Mouse (Mus musculus): ENCODE measurements at regions not wholly inside any gene's neighbourhood (a gene's known extent, or its start where the extent isn't known, plus 50 kb on each side); places are given as distances from the start of the nearest gene placed in this dataset.

DNA sequence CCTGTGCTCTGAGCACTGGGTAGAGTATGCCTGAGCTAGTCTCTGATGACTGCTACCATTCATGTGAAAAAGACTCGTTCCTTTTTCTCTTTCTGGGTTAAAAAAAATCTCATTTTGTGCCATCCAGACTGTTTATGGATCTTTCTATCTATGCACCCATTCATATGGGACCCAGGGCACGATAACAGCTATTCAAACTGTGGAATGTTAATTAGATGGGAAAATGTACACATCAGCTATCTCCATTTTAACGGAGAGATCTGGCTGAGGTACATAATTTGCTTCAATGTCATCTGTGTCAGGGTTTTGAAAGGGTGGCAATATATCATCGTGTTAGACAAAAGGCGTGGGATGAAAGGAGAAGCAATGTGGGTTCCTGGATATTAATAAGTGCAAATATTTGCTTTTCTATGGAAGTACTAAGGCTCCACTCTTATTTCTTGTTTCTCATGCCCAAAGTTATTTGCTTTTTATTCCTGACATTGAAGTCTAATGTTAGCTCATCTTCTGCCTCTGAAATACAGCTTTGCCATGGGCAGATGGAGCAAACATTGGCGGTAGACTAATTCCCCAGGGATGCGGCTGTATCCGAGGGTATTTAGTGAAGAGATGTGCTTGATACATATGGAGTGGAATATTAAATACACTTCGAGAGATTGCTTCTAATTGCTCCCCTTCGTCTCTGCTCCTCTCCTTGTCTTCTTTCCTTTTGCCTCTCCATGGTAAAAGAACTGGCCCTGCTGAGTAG lies 116.0 kb upstream of the Eif4g2 start:
- no peak for TF ChIP-seq REST (IDR thresholded peaks at IDR 0.05; ENCODE audit: insufficient read depth, insufficient read length)
- no peak for TF ChIP-seq TCF3 (IDR thresholded peaks at IDR 0.05; ENCODE audit: insufficient read length, low read depth)
- TF ChIP-seq E2F4 (IDR thresholded peaks at IDR 0.05; ENCODE audit: insufficient read depth), result no peak
- TF ChIP-seq USF1 (IDR thresholded peaks at IDR 0.05; ENCODE audit: low read depth), result no peak
- TF ChIP-seq CEBPB (IDR thresholded peaks at IDR 0.05; ENCODE audit: insufficient read depth, poor library complexity, severe bottlenecking), result no peak
- no peak for TF ChIP-seq POLR2A (IDR thresholded peaks at IDR 0.05; ENCODE audit: insufficient read length, low read depth)
- no peak for TF ChIP-seq SRF (IDR thresholded peaks at IDR 0.05; ENCODE audit: control insufficient read depth, insufficient read length, low read depth)
- no peak for TF ChIP-seq MYOG (IDR thresholded peaks at IDR 0.05; ENCODE audit: control insufficient read depth in 1 of 3, insufficient read depth in 1 of 3, insufficient read length in 2 of 3, low read depth in 2 of 3)
- TF ChIP-seq TCF12 (IDR thresholded peaks at IDR 0.05; ENCODE audit: insufficient read depth, poor library complexity, severe bottlenecking), result no peak
- TF ChIP-seq MYOD1 (IDR thresholded peaks at IDR 0.05; ENCODE audit: control insufficient read depth in 1 of 3, insufficient read length in 2 of 3, low read depth in 2 of 3), result no peak
- TF ChIP-seq MAX (IDR thresholded peaks at IDR 0.05; ENCODE audit: low read depth), result no peak
- no peak for TF ChIP-seq POLR2AphosphoS2 (IDR thresholded peaks at IDR 0.05; ENCODE audit: insufficient read length, low read depth)
- Histone ChIP-seq H3K27me3 (ENCODE audit: control insufficient read depth, insufficient read depth, insufficient read length) (no peaks in the 10 kb centered on the region), H3K4me2 (ENCODE audit: low read depth) (no peak overlapping the region), H3ac (ENCODE audit: control insufficient read depth, insufficient read length) (no peak overlapping the region), H3K79me2 (ENCODE audit: control insufficient read depth, insufficient read depth) (no peaks in the 10 kb centered on the region), H3K36me3 (ENCODE audit: control insufficient read depth, insufficient read depth) (no peaks in the 10 kb centered on the region), H3K4me3 (no peak overlapping the region)

DNA sequence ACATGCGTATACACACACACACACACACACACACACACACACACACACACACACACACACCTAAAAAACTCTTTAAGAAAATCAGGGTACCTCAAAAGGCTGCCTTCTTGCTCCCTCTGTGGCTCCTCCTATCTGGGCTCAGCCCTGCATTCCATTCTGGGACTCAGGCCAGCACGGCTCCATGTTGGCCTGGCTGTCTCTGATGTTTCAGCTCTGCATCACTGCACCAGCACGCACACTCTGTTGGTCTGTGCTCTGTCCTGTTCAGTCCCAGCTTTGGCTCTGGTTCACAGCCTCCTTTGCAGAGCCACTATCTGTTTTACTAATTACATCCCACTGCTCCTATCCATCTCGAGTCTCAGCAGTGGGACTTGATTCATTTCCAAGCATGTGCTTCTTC lies 108.8 kb upstream of the Eif4g2 start:
- Histone ChIP-seq H3K27me3 (ENCODE audit: control insufficient read depth, insufficient read depth, insufficient read length) (no peaks in the 10 kb centered on the region), H3K4me2 (ENCODE audit: low read depth) (no peak overlapping the region), H3K79me2 (ENCODE audit: control insufficient read depth, insufficient read depth) (no peaks in the 10 kb centered on the region), H3K4me3 (no peak overlapping the region), H3K36me3 (ENCODE audit: control insufficient read depth, insufficient read depth) (no peaks in the 10 kb centered on the region), H3ac (ENCODE audit: control insufficient read depth, insufficient read length) (no peak overlapping the region)
- TF ChIP-seq E2F4 (IDR thresholded peaks at IDR 0.05; ENCODE audit: insufficient read depth) (no peak), TCF3 (IDR thresholded peaks at IDR 0.05; ENCODE audit: insufficient read length, low read depth) (no peak), POLR2AphosphoS2 (IDR thresholded peaks at IDR 0.05; ENCODE audit: insufficient read length, low read depth) (no peak), CEBPB (IDR thresholded peaks at IDR 0.05; ENCODE audit: insufficient read depth, poor library complexity, severe bottlenecking) (no peak), MAX (IDR thresholded peaks at IDR 0.05; ENCODE audit: low read depth) (no peak), MYOD1 (IDR thresholded peaks at IDR 0.05; ENCODE audit: control insufficient read depth in 1 of 3, insufficient read length in 2 of 3, low read depth in 2 of 3) (no peak), USF1 (IDR thresholded peaks at IDR 0.05; ENCODE audit: low read depth) (no peak), SRF (IDR thresholded peaks at IDR 0.05; ENCODE audit: control insufficient read depth, insufficient read length, low read depth) (no peak), REST (IDR thresholded peaks at IDR 0.05; ENCODE audit: insufficient read depth, insufficient read length) (no peak), TCF12 (IDR thresholded peaks at IDR 0.05; ENCODE audit: insufficient read depth, poor library complexity, severe bottlenecking) (no peak), POLR2A (IDR thresholded peaks at IDR 0.05; ENCODE audit: insufficient read length, low read depth) (no peak), MYOG (IDR thresholded peaks at IDR 0.05; ENCODE audit: control insufficient read depth in 1 of 3, insufficient read depth in 1 of 3, insufficient read length in 2 of 3, low read depth in 2 of 3) (no peak)

DNA sequence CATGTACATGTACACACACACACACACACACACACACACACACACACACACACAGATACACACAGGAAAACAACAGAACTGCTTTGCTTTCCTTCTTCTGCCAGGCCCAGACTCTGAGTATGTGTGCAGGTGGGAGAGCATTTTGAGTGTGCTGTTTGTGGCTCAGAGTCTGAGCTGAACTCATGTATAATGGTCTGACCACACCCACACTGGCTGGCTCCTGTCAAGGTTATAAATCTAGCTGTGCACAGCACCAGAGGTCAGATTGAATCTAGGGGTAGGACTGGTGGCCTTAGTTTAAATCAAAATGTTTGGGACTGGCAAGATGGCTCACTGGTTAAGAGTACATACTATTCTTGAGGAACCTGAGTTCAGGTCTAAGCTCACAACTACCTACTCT lies 108.4 kb upstream of the Eif4g2 start:
- Histone ChIP-seq H3K4me2 (ENCODE audit: low read depth) (no peak overlapping the region), H3K4me3 (no peak overlapping the region), H3ac (ENCODE audit: control insufficient read depth, insufficient read length) (no peak overlapping the region), H3K79me2 (ENCODE audit: control insufficient read depth, insufficient read depth) (no peaks in the 10 kb centered on the region), H3K27me3 (ENCODE audit: control insufficient read depth, insufficient read depth, insufficient read length) (no peaks in the 10 kb centered on the region), H3K36me3 (ENCODE audit: control insufficient read depth, insufficient read depth) (no peaks in the 10 kb centered on the region)
- TF ChIP-seq CEBPB (IDR thresholded peaks at IDR 0.05; ENCODE audit: insufficient read depth, poor library complexity, severe bottlenecking) (no peak), POLR2AphosphoS2 (IDR thresholded peaks at IDR 0.05; ENCODE audit: insufficient read length, low read depth) (no peak), MYOD1 (IDR thresholded peaks at IDR 0.05; ENCODE audit: control insufficient read depth in 1 of 3, insufficient read length in 2 of 3, low read depth in 2 of 3) (no peak), MAX (IDR thresholded peaks at IDR 0.05; ENCODE audit: low read depth) (no peak), REST (IDR thresholded peaks at IDR 0.05; ENCODE audit: insufficient read depth, insufficient read length) (no peak), TCF3 (IDR thresholded peaks at IDR 0.05; ENCODE audit: insufficient read length, low read depth) (no peak), TCF12 (IDR thresholded peaks at IDR 0.05; ENCODE audit: insufficient read depth, poor library complexity, severe bottlenecking) (no peak)

DNA sequence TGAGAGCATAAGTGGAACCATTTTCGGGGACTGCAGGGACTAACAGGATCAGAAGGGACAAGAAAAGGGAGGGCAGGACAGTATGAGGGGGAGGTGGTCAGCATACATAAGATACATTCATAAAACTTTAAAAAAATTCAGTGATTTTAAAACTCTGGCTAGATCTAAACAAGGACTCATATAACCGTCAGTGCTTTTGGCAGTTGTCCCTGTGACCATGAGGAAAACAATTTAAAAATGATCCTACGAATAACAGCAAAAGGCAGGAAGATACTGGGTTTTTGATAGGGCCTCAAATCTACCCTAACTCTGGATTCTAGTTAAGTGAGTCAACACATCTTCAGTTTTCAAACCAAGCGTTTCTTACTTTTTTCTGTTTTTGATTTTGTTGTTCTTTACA lies 106.9 kb upstream of the Eif4g2 start:
- no peaks in the 10 kb centered on the region for H3K36me3 ChIP-seq (ENCODE audit: control insufficient read depth, insufficient read depth)
- no peaks in the 10 kb centered on the region for H3K27me3 ChIP-seq (ENCODE audit: control insufficient read depth, insufficient read depth, insufficient read length)
- H3K79me2 ChIP-seq (ENCODE audit: control insufficient read depth, insufficient read depth), result no peaks in the 10 kb centered on the region
- no peak overlapping the region for H3K4me2 ChIP-seq (ENCODE audit: low read depth)
- no peak for TF ChIP-seq POLR2AphosphoS2 (IDR thresholded peaks at IDR 0.05; ENCODE audit: insufficient read length, low read depth)
- no peak for TF ChIP-seq USF1 (IDR thresholded peaks at IDR 0.05; ENCODE audit: low read depth)
- no peak for TF ChIP-seq TCF3 (IDR thresholded peaks at IDR 0.05; ENCODE audit: insufficient read length, low read depth)
- no peak for TF ChIP-seq POLR2A (IDR thresholded peaks at IDR 0.05; ENCODE audit: insufficient read length, low read depth)
- no peak for TF ChIP-seq MYOG (IDR thresholded peaks at IDR 0.05; ENCODE audit: control insufficient read depth in 1 of 3, insufficient read depth in 1 of 3, insufficient read length in 2 of 3, low read depth in 2 of 3)
- no peak for TF ChIP-seq SRF (IDR thresholded peaks at IDR 0.05; ENCODE audit: control insufficient read depth, insufficient read length, low read depth)
- TF ChIP-seq MAX (IDR thresholded peaks at IDR 0.05; ENCODE audit: low read depth), result no peak
- no peak overlapping the region for H3ac ChIP-seq (ENCODE audit: control insufficient read depth, insufficient read length)
- H3K4me3 ChIP-seq, result no peak overlapping the region

DNA sequence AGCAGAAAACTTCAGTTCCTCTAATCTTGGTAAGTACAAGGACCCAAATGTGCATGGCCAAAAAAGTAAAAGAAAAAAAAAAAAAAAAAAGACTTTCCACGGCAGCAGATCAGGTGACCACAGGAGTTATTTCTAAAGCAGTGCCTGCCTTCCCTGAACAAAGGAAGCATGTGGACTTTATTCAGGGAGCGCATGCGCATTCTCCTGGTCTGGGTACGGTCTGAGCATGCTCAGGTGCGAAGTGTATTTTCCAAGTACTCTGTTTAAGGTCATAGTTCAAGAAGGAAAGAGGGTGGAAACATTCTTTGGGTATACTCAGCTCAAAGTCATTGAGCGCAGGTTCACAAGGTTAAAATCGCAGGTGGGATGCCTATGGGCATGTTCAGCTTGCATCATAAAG lies 103.1 kb upstream of the Eif4g2 start:
- Histone ChIP-seq H3K36me3 (ENCODE audit: control insufficient read depth, insufficient read depth) (no peaks in the 10 kb centered on the region), H3K27me3 (ENCODE audit: control insufficient read depth, insufficient read depth, insufficient read length) (no peaks in the 10 kb centered on the region), H3K4me2 (ENCODE audit: low read depth) (no peak overlapping the region), H3ac (ENCODE audit: control insufficient read depth, insufficient read length) (no peak overlapping the region), H3K4me3 (no peak overlapping the region), H3K79me2 (ENCODE audit: control insufficient read depth, insufficient read depth) (no peaks in the 10 kb centered on the region)
- TF ChIP-seq POLR2A (IDR thresholded peaks at IDR 0.05; ENCODE audit: insufficient read length, low read depth) (no peak), MYOG (IDR thresholded peaks at IDR 0.05; ENCODE audit: control insufficient read depth in 1 of 3, insufficient read depth in 1 of 3, insufficient read length in 2 of 3, low read depth in 2 of 3) (no peak), USF1 (IDR thresholded peaks at IDR 0.05; ENCODE audit: low read depth) (no peak), MAX (IDR thresholded peaks at IDR 0.05; ENCODE audit: low read depth) (no peak), CEBPB (IDR thresholded peaks at IDR 0.05; ENCODE audit: insufficient read depth, poor library complexity, severe bottlenecking) (no peak), TCF12 (IDR thresholded peaks at IDR 0.05; ENCODE audit: insufficient read depth, poor library complexity, severe bottlenecking) (no peak), REST (IDR thresholded peaks at IDR 0.05; ENCODE audit: insufficient read depth, insufficient read length) (no peak), E2F4 (IDR thresholded peaks at IDR 0.05; ENCODE audit: insufficient read depth) (no peak)

Measured in myocyte (in vitro differentiated cells).